Mouse (Mus musculus) stomach, postnatal 0 days (tissue): Measurements from ENCODE around the gene Vipas39. TPM values are rescaled to one million over a fixed set of nuclear protein-coding genes. Genes with fewer than 3 reads are reported as not detected.

ENCODE experiments used
- ATAC-seq: fragments of 200-750 bp; cut with Nextera tagmentation; 2 replicates; pipeline ENCODE4 v1.8.0; 2017; ENCODE audit not compliant: low FRiP score, low TSS enrichment
- DNase-seq: peaks from one replicate; pipeline ENCODE4 v3.0.0-alpha.2; 2016; ENCODE audit warnings: low spot score
- H3K27ac ChIP-seq: fragments of 300-500 bp; sonication (generic); replicated peaks from 2 replicates; pipeline ENCODE4 v1.5.1; 2014; ENCODE audit warnings: mild to moderate bottlenecking, control low read depth
- H3K27me3 ChIP-seq: fragments of 300-500 bp; sonication (generic); 2 replicates; pipeline ENCODE4 v1.6.1; 2014; ENCODE audit warnings: low read length; ENCODE audit not compliant: control insufficient read depth, insufficient read depth
- H3K36me3 ChIP-seq: fragments of 300-500 bp; sonication (generic); 2 replicates; pipeline ENCODE4 v1.6.1; 2014; ENCODE audit warnings: low read length, mixed read lengths; ENCODE audit not compliant: control insufficient read depth, insufficient read depth
- H3K4me1 ChIP-seq: fragments of 300-500 bp; sonication (generic); replicated peaks from 2 replicates; pipeline ENCODE4 v1.6.1; 2014; ENCODE audit warnings: antibody characterized with exemption; ENCODE audit not compliant: control insufficient read depth, insufficient read depth
- H3K4me2 ChIP-seq: fragments of 300-500 bp; sonication (generic); replicated peaks from 2 replicates; pipeline ENCODE4 v1.6.1; 2014; ENCODE audit warnings: low read depth, mild to moderate bottlenecking, control low read depth, moderate library complexity
- H3K4me3 ChIP-seq: fragments of 300-500 bp; sonication (generic); 2 replicates; pipeline ENCODE4 v1.5.1; 2014; ENCODE audit warnings: low read depth, low read length, control low read depth
- H3K9ac ChIP-seq: fragments of 300-500 bp; sonication (generic); 2 replicates; pipeline ENCODE4 v1.6.1; 2014; ENCODE audit warnings: mild to moderate bottlenecking, low read length, control low read depth, mixed read lengths
- H3K9me3 ChIP-seq: fragments of 300-500 bp; sonication (generic); 2 replicates; pipeline ENCODE4 v1.6.1; 2016; ENCODE audit warnings: low read length; ENCODE audit not compliant: control insufficient read depth
- CTCF ChIP-seq: IDR thresholded peaks from 2 replicates; pipeline ENCODE4 v1.5.1; 2016; ENCODE audit warnings: antibody characterized with exemption, low read depth, mild to moderate bottlenecking, moderate library complexity
- EP300 ChIP-seq: optimal IDR thresholded peaks from 2 replicates; pipeline ENCODE3; 2016; ENCODE audit warnings: antibody characterized with exemption
- WGBS: fragments of 180-500 bp; shearing (Covaris S2); extraction: QIAGEN DNeasy Blood & Tissue Kit; methylation state at CpG from one replicate; pipeline ENCODE4 v1.1.7; 2014; 5-methylcytosine and 5-hydroxymethylcytosine counted together
- microRNA-seq: library from miRNA; unstranded; fragments of <30 nt; microRNA quantifications from one replicate; pipeline ENCODE4, GENCODE M21; 2016
- polyA plus RNA-seq: library from polyadenylated mRNA; unstranded; fragments of >200 nt; fragmentation: Nextera tagmentation; extraction: Ambion mirVana; gene quantifications from 2 replicates; pipeline ENCODE4 v1.2.1, GENCODE M21; 2015

Vipas39 gene
- polyA plus RNA-seq, 1 experiment from 2014 or later: 20.7 TPM

GRCm38 (mm10) chr12:87198792-87199191, 67.3 kb downstream of the Vipas39 start:
- Histone ChIP-seq H3K9ac (no peak overlapping the region), H3K36me3 (no peaks in the 10 kb centered on the region), H3K27me3 (no peaks in the 10 kb centered on the region), H3K4me3 (peak overlapping the region; percentile 90), H3K4me1 (no peaks in the 10 kb centered on the region), H3K27ac (no peak overlapping the region), H3K4me2 (peak overlapping the region; percentile 97), H3K9me3 (no peaks in the 10 kb centered on the region)
- ATAC-seq (no peak), DNase-seq (no peak)
- no peak for TF ChIP-seq CTCF
- 60% methylated on average over 6 of the region's 6 CpGs for WGBS

GRCm38 (mm10) chr12:87196310-87196709, 69.7 kb downstream of the Vipas39 start:
- H3K36me3 ChIP-seq: no peaks in the 10 kb centered on the region
- no peak overlapping the region for H3K4me2 ChIP-seq
- TF ChIP-seq EP300: no peak
- no peak for TF ChIP-seq CTCF
- no peaks in the 10 kb centered on the region for H3K4me1 ChIP-seq
- no peaks in the 10 kb centered on the region for H3K9me3 ChIP-seq
- DNase-seq: no peak
- no peak overlapping the region for H3K4me3 ChIP-seq
- H3K27ac ChIP-seq: no peak overlapping the region
- no peak for ATAC-seq
- H3K9ac ChIP-seq: no peak overlapping the region
- no peaks in the 10 kb centered on the region for H3K27me3 ChIP-seq

GRCm38 (mm10) chr12:87195069-87195468, 71.0 kb downstream of the Vipas39 start:
- H3K4me3 ChIP-seq: no peak overlapping the region
- no peaks in the 10 kb centered on the region for H3K4me1 ChIP-seq
- no peak for TF ChIP-seq EP300
- TF ChIP-seq CTCF: no peak
- DNase-seq (no peak), ATAC-seq (no peak)
- H3K9me3 ChIP-seq: no peaks in the 10 kb centered on the region
- H3K36me3 ChIP-seq: no peaks in the 10 kb centered on the region
- no peak overlapping the region for H3K9ac ChIP-seq
- H3K4me2 ChIP-seq: no peak overlapping the region
- WGBS: 35% methylated on average over 1 of the region's 1 CpGs
- H3K27ac ChIP-seq: no peak overlapping the region
- H3K27me3 ChIP-seq: no peaks in the 10 kb centered on the region

- TF ChIP-seq EP300: no peak
- no peak for TF ChIP-seq CTCF
- no peaks in the 10 kb centered on the region for H3K36me3 ChIP-seq
- ATAC-seq (no peak), DNase-seq (no peak)
- WGBS: 83% methylated on average over 3 of the region's 3 CpGs
- H3K9ac ChIP-seq: no peak overlapping the region
- no peak overlapping the region for H3K27ac ChIP-seq
- H3K4me2 ChIP-seq: no peak overlapping the region
- H3K9me3 ChIP-seq: no peaks in the 10 kb centered on the region
- H3K4me1 ChIP-seq: no peaks in the 10 kb centered on the region
- no peak overlapping the region for H3K4me3 ChIP-seq
- no peaks in the 10 kb centered on the region for H3K27me3 ChIP-seq
Measured at GRCm38 (mm10) chr12:87193008-87193407, 73.0 kb downstream of the Vipas39 start.

Small RNA genes within 50 kb of the gene (microRNA-seq; reads per million reads assigned to microRNA genes)
- not detected for gene Gm47293

Other genes starting within 250 kb of the Vipas39 start
- 0.72 and 0.74 TPM in 2 replicates for gene Tmem63c, start 244.9 kb downstream of the Vipas39 start, polyA plus RNA-seq
- gene Ngb, start 163.7 kb downstream of the Vipas39 start, polyA plus RNA-seq: 11.1 and 11.8 TPM in 2 replicates
- 23.6 and 31.3 TPM in 2 replicates for gene Gstz1, start 119.1 kb downstream of the Vipas39 start, polyA plus RNA-seq
- gene Pomt2, start 118.3 kb downstream of the Vipas39 start, polyA plus RNA-seq: 4.4 and 4.8 TPM in 2 replicates
- gene Samd15, start 66.5 kb downstream of the Vipas39 start, polyA plus RNA-seq: 0.85 and 1.0 TPM in 2 replicates
- 1.1 TPM in 2 replicates for gene Tmed8, start 65.8 kb downstream of the Vipas39 start, polyA plus RNA-seq
- gene Noxred1, start 27.5 kb downstream of the Vipas39 start, polyA plus RNA-seq: 0.11 TPM in 1 of 2 replicates, not detected in the other
- 94.9 and 96.1 TPM in 2 replicates for gene Ahsa1, start 223 bp upstream of the Vipas39 start, polyA plus RNA-seq
- gene Ism2, start 33.4 kb upstream of the Vipas39 start, polyA plus RNA-seq: 0.28 and 0.34 TPM in 2 replicates
- 201 and 204 TPM in 2 replicates for gene Sptlc2, start 122.1 kb upstream of the Vipas39 start, polyA plus RNA-seq
- 226 and 238 TPM in 2 replicates for gene Slirp, start 177.6 kb upstream of the Vipas39 start, polyA plus RNA-seq
- gene Alkbh1, start 177.8 kb upstream of the Vipas39 start, polyA plus RNA-seq: 21.7 and 21.8 TPM in 2 replicates
- gene Snw1, start 206.0 kb upstream of the Vipas39 start, polyA plus RNA-seq: 71.5 and 75.5 TPM in 2 replicates
- gene Gm5788, start 228.5 kb upstream of the Vipas39 start, polyA plus RNA-seq: not detected in 2 replicates
- gene Gm8300, start 248.1 kb upstream of the Vipas39 start, polyA plus RNA-seq: not detected in 2 replicates